ENCODE assay signal across 24 mouse cellular contexts in genomic region chr12:107939177-107939576, GRCm38 (mm10).
DNase-seq lines count a peak whose midpoint lies in the region; ATAC-seq and TF ChIP-seq lines count a peak whose summit lies in the region.
"Had no signal": no experiment of that assay in that cellular context is flagged by ENCODE, and none has a peak within 500 bp of the region (broad histone marks: within the 10 kb centered on the region; RNA-seq: fewer than 3 reads in every experiment).

No protein-coding gene starts in this region.

- no peaks in the 10 kb centered on the region for H3K36me3 ChIP-seq in kidney, postnatal 0 days (ENCODE audit: insufficient read depth, low read length)
- H3K36me3 ChIP-seq in embryonic facial prominence, embryonic 15.5 days = no peaks in the 10 kb centered on the region
- H3K36me3 ChIP-seq: heart, embryonic 12.5 days; limb, embryonic 13.5 days; liver, embryonic 12.5 days; midbrain, embryonic 12.5 days; neural tube, embryonic 13.5 days had no signal

- no peaks in the 10 kb centered on the region for H3K9me3 ChIP-seq in kidney, postnatal 0 days (replicated peaks; ENCODE audit: low read length)
- H3K9me3 ChIP-seq in embryonic facial prominence, embryonic 15.5 days (replicated peaks) = no peaks in the 10 kb centered on the region
- H3K9me3 ChIP-seq: heart, embryonic 12.5 days; limb, embryonic 13.5 days; liver, embryonic 12.5 days; midbrain, embryonic 12.5 days; neural tube, embryonic 13.5 days had no signal

- DNase-seq in gastrocnemius, adult 2 months = no peak
- no peak for DNase-seq in gastrocnemius, adult 8-10 months (ENCODE audit: low spot score in 2 of 2)
- DNase-seq in kidney, postnatal 0 days (ENCODE audit: low spot score) = peak; percentile 39
- DNase-seq in kidney, postnatal 4 days = no peak
- DNase-seq in adipocyte (ENCODE audit: low spot score) = peak; percentile 25
- no peak for DNase-seq in adrenal gland, adult 8-10 months
- DNase-seq: adrenal gland, adult 2 months; cerebellum, adult 2 months; cerebellum, postnatal 25 days; embryo, embryonic 11 days; gastrocnemius, postnatal 10 days; heart, postnatal 10 days; kidney, adult 18-20 months; lung, adult 18-20 months; retina, postnatal 1 day; right cerebral cortex, postnatal 25 days; spleen, adult 18-20 months had no signal

- no peak for ATAC-seq in kidney, postnatal 0 days (replicated peaks; ENCODE audit: low FRiP score, low read depth)
- ATAC-seq in embryonic facial prominence, embryonic 15.5 days (ENCODE audit: insufficient number of reproducible peaks, low FRiP score, low TSS enrichment, low read depth) = no peak
- ATAC-seq: liver, embryonic 12.5 days; Patski had no signal

- no peak overlapping the region for H3K27ac ChIP-seq in gastrocnemius, adult 2 months
- H3K27ac ChIP-seq in kidney, postnatal 0 days = no peak overlapping the region
- H3K27ac ChIP-seq in embryonic facial prominence, embryonic 15.5 days (replicated peaks) = 0 out of 2 replicates have a peak overlapping the region, but pooled peaks have one; percentile 11
- H3K27ac ChIP-seq: limb, embryonic 13.5 days; liver, embryonic 12.5 days; neural tube, embryonic 13.5 days had no signal

- intact Hi-C loops in gastrocnemius, adult 2 months (cut with DNase I) = no loop called here

- TF ChIP-seq CTCF in gastrocnemius, adult 2 months (IDR thresholded peaks at IDR 0.05) = peak; percentile 11; the same call in 1 of the 2 replicates
- peak; percentile 28; the same call in 1 of the 2 replicates for TF ChIP-seq CTCF in kidney, postnatal 0 days (IDR thresholded peaks at IDR 0.05; ENCODE audit: low read depth)

- H3K4me2 ChIP-seq in kidney, postnatal 0 days (ENCODE audit: low read length) = no peak overlapping the region
- no peak overlapping the region for H3K4me2 ChIP-seq in embryonic facial prominence, embryonic 15.5 days (replicated peaks)
- H3K4me2 ChIP-seq: heart, embryonic 12.5 days; limb, embryonic 13.5 days; liver, embryonic 12.5 days; midbrain, embryonic 12.5 days; neural tube, embryonic 13.5 days had no signal

- no peak overlapping the region for H3K9ac ChIP-seq in kidney, postnatal 0 days (ENCODE audit: low read depth, low read length)
- H3K9ac ChIP-seq in embryonic facial prominence, embryonic 15.5 days = no peak overlapping the region
- H3K9ac ChIP-seq: heart, embryonic 12.5 days; limb, embryonic 13.5 days; liver, embryonic 12.5 days; midbrain, embryonic 12.5 days; neural tube, embryonic 13.5 days had no signal

- no peaks in the 10 kb centered on the region for H3K27me3 ChIP-seq in kidney, postnatal 0 days (ENCODE audit: insufficient read depth, low read length)
- no peaks in the 10 kb centered on the region for H3K27me3 ChIP-seq in embryonic facial prominence, embryonic 15.5 days
- H3K27me3 ChIP-seq: limb, embryonic 13.5 days; liver, embryonic 12.5 days; midbrain, embryonic 12.5 days; neural tube, embryonic 13.5 days; Patski had no signal

- WGBS in kidney, postnatal 0 days = 65% methylated on average over 4 of the region's 4 CpGs
- WGBS in embryonic facial prominence, embryonic 15.5 days = 40% methylated on average over 4 of the region's 4 CpGs

- no peak overlapping the region for H3K4me3 ChIP-seq in gastrocnemius, adult 2 months
- H3K4me3 ChIP-seq in kidney, postnatal 0 days (replicated peaks; ENCODE audit: low read depth, low read length) = no peak overlapping the region
- no peak overlapping the region for H3K4me3 ChIP-seq in embryonic facial prominence, embryonic 15.5 days (replicated peaks)
- H3K4me3 ChIP-seq: heart, embryonic 12.5 days; limb, embryonic 13.5 days; liver, embryonic 12.5 days; midbrain, embryonic 12.5 days; neural tube, embryonic 13.5 days had no signal

- H3K4me1 ChIP-seq in kidney, postnatal 0 days (replicated peaks; ENCODE audit: insufficient read depth, low read length) = no peaks in the 10 kb centered on the region
- peaks cover 40% of the 10 kb centered on the region for H3K4me1 ChIP-seq in embryonic facial prominence, embryonic 15.5 days
- H3K4me1 ChIP-seq: liver, embryonic 12.5 days had no signal

Comparison
In these comparisons a context has a peak if more than half of its experiments do, and no peak if none do; other contexts are left out.
1. DNase-seq: peak in kidney, postnatal 0 days (single experiment) and adipocyte (single experiment); none in gastrocnemius, adult 2 months (single experiment), gastrocnemius, adult 8-10 months (0 of 2), kidney, postnatal 4 days (0 of 2) and adrenal gland, adult 8-10 months (single experiment).